Comparison of ENCODE assay signal across 11 mouse cellular contexts in the genomic region with DNA sequence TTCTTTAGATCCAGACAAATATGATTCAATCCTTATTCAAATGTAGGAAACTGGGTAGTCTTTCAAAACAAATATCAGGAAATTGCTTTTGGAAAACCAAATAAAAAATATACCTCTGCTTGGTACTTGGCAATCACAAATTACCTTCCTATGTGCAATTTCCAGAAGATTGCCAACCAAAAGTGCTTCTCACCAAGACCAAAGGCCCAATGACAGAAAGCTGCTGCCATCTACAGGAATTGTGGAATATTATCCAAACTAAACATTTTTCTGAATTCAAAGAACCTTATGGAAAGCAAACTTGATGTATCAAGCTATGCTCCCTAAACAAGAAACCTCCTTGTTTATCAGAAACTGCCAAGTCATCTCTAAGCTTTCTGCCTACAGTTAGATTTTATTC.
A peak's percentile ranks its signal among the peaks of the same experiment; 100 is the strongest.
DNase-seq lines count a peak whose midpoint lies in the region; ATAC-seq and TF ChIP-seq lines count a peak whose summit lies in the region.
"Had no signal": no experiment of that assay in that cellular context is flagged by ENCODE, and none has a peak within 500 bp of the region (broad histone marks: within the 10 kb centered on the region; RNA-seq: fewer than 3 reads in every experiment).

No protein-coding gene starts in this region.

- in situ Hi-C loops in CH12.LX (cut with MboI; ENCODE audit: low pct_ligation_motif_present, low pct_unique_long_range_greater_than_20kb, low sequenced_read_pairs) = no loop called here

- H3K27ac ChIP-seq in layer of hippocampus, adult 2 months = no peak overlapping the region
- no peak overlapping the region for H3K27ac ChIP-seq in CH12.LX (ENCODE audit: insufficient read depth, low read depth)
- H3K27ac ChIP-seq in neural tube, embryonic 15.5 days (replicated peaks) = no peak overlapping the region
- H3K27ac ChIP-seq: heart, embryonic 13.5 days had no signal

- no peak for TF ChIP-seq POLR2A in CH12.LX (IDR thresholded peaks at IDR 0.05; ENCODE audit: low read depth, low read length)

- DNase-seq in cerebellum, postnatal 14 days = peak; percentile 35 to 58
- DNase-seq in cerebellum, postnatal 36 days = no peak
- DNase-seq in layer of hippocampus, adult 2 months (ENCODE audit: low spot score in 2 of 2) = peak; percentile 23
- DNase-seq in layer of hippocampus, adult 8-10 months (ENCODE audit: low spot score in 2 of 2) = no peak
- DNase-seq in CH12.LX (ENCODE audit: extremely low read depth) = peak; percentile 15
- peak; percentile 52 for DNase-seq in embryo, embryonic 11 days
- DNase-seq in spleen, postnatal 4 days (ENCODE audit: low spot score in 2 of 2) = no peak
- DNase-seq: kidney, postnatal 25 days had no signal

- H3K4me3 ChIP-seq in layer of hippocampus, adult 2 months = no peak overlapping the region
- no peak overlapping the region for H3K4me3 ChIP-seq in CH12.LX (replicated peaks in 1 of 3; ENCODE audit: low read depth in 2 of 3, low read length in 2 of 3, poor library complexity in 1 of 3)
- no peak overlapping the region for H3K4me3 ChIP-seq in neural tube, embryonic 15.5 days (replicated peaks)
- H3K4me3 ChIP-seq: heart, embryonic 13.5 days had no signal

- H3K27me3 ChIP-seq in CH12.LX (replicated peaks) = no peaks in the 10 kb centered on the region
- no peaks in the 10 kb centered on the region for H3K27me3 ChIP-seq in neural tube, embryonic 15.5 days (replicated peaks)
- H3K27me3 ChIP-seq: heart, embryonic 13.5 days had no signal

- no peak for TF ChIP-seq EP300 in CH12.LX (IDR thresholded peaks at IDR 0.05; ENCODE audit: low read length)

- ATAC-seq in neural tube, embryonic 15.5 days (ENCODE audit: low FRiP score) = no peak
- ATAC-seq: CD4-positive, CD25-positive, alpha-beta regulatory T cell, adult 4 months had no signal

- peak; percentile 73 for TF ChIP-seq RAD21 in CH12.LX (IDR thresholded peaks at IDR 0.05; ENCODE audit: low read depth, low read length)

- no peak overlapping the region for H3K4me2 ChIP-seq in CH12.LX (ENCODE audit: insufficient read depth, low read depth, poor library complexity, severe bottlenecking)
- no peak overlapping the region for H3K4me2 ChIP-seq in neural tube, embryonic 15.5 days
- H3K4me2 ChIP-seq: heart, embryonic 13.5 days had no signal

- H3K9me3 ChIP-seq in CH12.LX (replicated peaks; ENCODE audit: low read length) = no peaks in the 10 kb centered on the region
- no peaks in the 10 kb centered on the region for H3K9me3 ChIP-seq in neural tube, embryonic 15.5 days (replicated peaks)
- H3K9me3 ChIP-seq: heart, embryonic 13.5 days had no signal

- no peak overlapping the region for H3K9ac ChIP-seq in CH12.LX (ENCODE audit: insufficient read depth, low read depth)
- H3K9ac ChIP-seq in neural tube, embryonic 15.5 days (replicated peaks) = no peak overlapping the region
- H3K9ac ChIP-seq: heart, embryonic 13.5 days had no signal

- H3K79me2 ChIP-seq in CH12.LX (replicated peaks; ENCODE audit: control insufficient read depth, extremely low read depth, insufficient read depth, poor library complexity, severe bottlenecking) = no peaks in the 10 kb centered on the region

- H3K36me3 ChIP-seq in CH12.LX (replicated peaks in 1 of 2; ENCODE audit: control insufficient read depth in 1 of 2, insufficient read depth in 1 of 2, low read length in 1 of 2) = no peaks in the 10 kb centered on the region
- H3K36me3 ChIP-seq in neural tube, embryonic 15.5 days = no peaks in the 10 kb centered on the region
- H3K36me3 ChIP-seq: heart, embryonic 13.5 days had no signal

- dilution Hi-C loops in CH12.LX (cut with MboI; ENCODE audit: extremely low pct_ligation_motif_present, extremely low pct_unique_long_range_greater_than_20kb, low sequenced_read_pairs) = no loop called here

- TF ChIP-seq CTCF in layer of hippocampus, adult 2 months (conservative IDR thresholded peaks at IDR 0.05) = peak; percentile 85
- peak in 1 of 2 experiments; percentile 65; a peak in 2 of 4 replicates for TF ChIP-seq CTCF in CH12.LX (conservative IDR thresholded peaks at IDR 0.05 in 1 of 2, IDR thresholded peaks at IDR 0.05 in 1 of 2; ENCODE audit: low read depth in 2 of 2, low read length in 2 of 2)

- H3K4me1 ChIP-seq in CH12.LX (ENCODE audit: control insufficient read depth in 1 of 2, insufficient read depth in 2 of 2) = no peaks in the 10 kb centered on the region
- H3K4me1 ChIP-seq in neural tube, embryonic 15.5 days = no peaks in the 10 kb centered on the region
- H3K4me1 ChIP-seq: heart, embryonic 13.5 days had no signal

TF ChIP-seq in CH12.LX, 34 proteins besides CTCF, POLR2A, EP300 and RAD21:
- TF ChIP-seq SIN3A (IDR thresholded peaks at IDR 0.05; ENCODE audit: low read length) (no peak), SMC3 (IDR thresholded peaks at IDR 0.05; ENCODE audit: low read depth, low read length) (peak; percentile 22; the same call in 1 of the 2 replicates), BHLHE40 (IDR thresholded peaks at IDR 0.05; ENCODE audit: low read depth, low read length) (no peak), KAT2A (IDR thresholded peaks at IDR 0.05; ENCODE audit: insufficient replicate concordance, low read length) (no peak)

Comparison
In these comparisons a context has a peak if more than half of its experiments do, and no peak if none do; other contexts are left out.
1. DNase-seq: peak in cerebellum, postnatal 14 days (2 of 2), layer of hippocampus, adult 2 months (2 of 2), CH12.LX (single experiment) and embryo, embryonic 11 days (single experiment); none in cerebellum, postnatal 36 days (0 of 2), layer of hippocampus, adult 8-10 months (0 of 2) and spleen, postnatal 4 days (0 of 2).